Mouse (Mus musculus): Measurements from ENCODE around the gene Six2. TPM values are rescaled to one million over a fixed set of nuclear protein-coding genes. Genes with fewer than 3 reads are reported as not detected.
A peak's percentile ranks its signal among the peaks of the same experiment; 100 is the strongest.

Gene Six2
- polyA plus RNA-seq (2015; fragmentation: Nextera tagmentation; extraction: Ambion mirVana) = 0.08 and 0.49 TPM in 2 replicates

GRCm38 (mm10) chr17:85688236-85688910 is at the start of gene Six2:
Six2 (minus strand) TSS chr17:85688274.
- 1% methylated on average over 55 of the region's 55 CpGs for WGBS
- Histone ChIP-seq H3K27ac (replicated peaks) (no peak within 1 kb of the TSS), H3K36me3 (no peaks in the 10 kb centered on the region), H3K4me2 (replicated peaks) (peak within 1 kb of the TSS; percentile 67), H3K4me3 (peak within 1 kb of the TSS; percentile 40), H3K4me1 (peaks cover 24% of the 10 kb centered on the region), H3K9me3 (no peaks in the 10 kb centered on the region), H3K27me3 (peaks cover 89% of the 10 kb centered on the region), H3K9ac (replicated peaks) (no peak within 1 kb of the TSS)
- ATAC-seq (replicated peaks) = peak; percentile 87

- H3K4me1 ChIP-seq = no peaks in the 10 kb centered on the region
- no peak overlapping the region for H3K9ac ChIP-seq (replicated peaks)
- no peak for ATAC-seq (replicated peaks)
- H3K4me3 ChIP-seq = no peak overlapping the region
- WGBS = 61% methylated on average over 17 of the region's 19 CpGs
- no peak overlapping the region for H3K27ac ChIP-seq (replicated peaks)
- H3K4me2 ChIP-seq (replicated peaks) = no peak overlapping the region
- H3K36me3 ChIP-seq = no peaks in the 10 kb centered on the region
- H3K27me3 ChIP-seq = no peaks in the 10 kb centered on the region
- H3K9me3 ChIP-seq = no peaks in the 10 kb centered on the region
These were observed 49.2 kb upstream of the Six2 start for GRCm38 (mm10) chr17:85737090-85737780.

GRCm38 (mm10) chr17:85731329-85731728 is 43.3 kb upstream of the Six2 start:
- WGBS = 89% methylated on average over 5 of the region's 5 CpGs
- Histone ChIP-seq H3K9me3 (no peaks in the 10 kb centered on the region), H3K4me2 (replicated peaks) (no peak overlapping the region), H3K27ac (replicated peaks) (no peak overlapping the region), H3K27me3 (no peaks in the 10 kb centered on the region), H3K4me1 (peaks cover 9% of the 10 kb centered on the region), H3K36me3 (no peaks in the 10 kb centered on the region), H3K9ac (replicated peaks) (no peak overlapping the region), H3K4me3 (no peak overlapping the region)
- no peak for ATAC-seq (replicated peaks)

- 79% methylated on average over 12 of the region's 12 CpGs for WGBS
- Histone ChIP-seq H3K27ac (replicated peaks) (no peak overlapping the region), H3K27me3 (no peaks in the 10 kb centered on the region), H3K4me1 (peaks cover 9% of the 10 kb centered on the region), H3K4me2 (replicated peaks) (no peak overlapping the region), H3K36me3 (no peaks in the 10 kb centered on the region), H3K9ac (replicated peaks) (no peak overlapping the region), H3K4me3 (no peak overlapping the region), H3K9me3 (no peaks in the 10 kb centered on the region)
- no peak for ATAC-seq (replicated peaks)
These were observed 42.3 kb upstream of the Six2 start for GRCm38 (mm10) chr17:85730231-85731015.

GRCm38 (mm10) chr17:85728071-85728718 is 40.1 kb upstream of the Six2 start:
- Histone ChIP-seq H3K4me3 (no peak overlapping the region), H3K36me3 (no peaks in the 10 kb centered on the region), H3K27ac (replicated peaks) (no peak overlapping the region), H3K4me2 (replicated peaks) (no peak overlapping the region), H3K27me3 (no peaks in the 10 kb centered on the region), H3K9ac (replicated peaks) (no peak overlapping the region), H3K4me1 (peaks cover 9% of the 10 kb centered on the region), H3K9me3 (no peaks in the 10 kb centered on the region)
- 87% methylated on average over 5 of the region's 5 CpGs for WGBS
- no peak for ATAC-seq (replicated peaks)

GRCm38 (mm10) chr17:85725988-85726387 is 37.9 kb upstream of the Six2 start:
- Histone ChIP-seq H3K27ac (replicated peaks) (no peak overlapping the region), H3K4me1 (peaks cover 9% of the 10 kb centered on the region), H3K27me3 (no peaks in the 10 kb centered on the region), H3K4me3 (no peak overlapping the region), H3K36me3 (no peaks in the 10 kb centered on the region), H3K9me3 (no peaks in the 10 kb centered on the region), H3K9ac (replicated peaks) (no peak overlapping the region), H3K4me2 (replicated peaks) (no peak overlapping the region)
- 91% methylated on average over 9 of the region's 9 CpGs for WGBS
- ATAC-seq (replicated peaks) = no peak

- WGBS = 81% methylated on average over 5 of the region's 5 CpGs
- Histone ChIP-seq H3K4me3 (no peak overlapping the region), H3K4me2 (replicated peaks) (no peak overlapping the region), H3K27me3 (no peaks in the 10 kb centered on the region), H3K27ac (replicated peaks) (no peak overlapping the region), H3K9me3 (no peaks in the 10 kb centered on the region), H3K4me1 (peaks cover 4% of the 10 kb centered on the region), H3K36me3 (no peaks in the 10 kb centered on the region), H3K9ac (replicated peaks) (no peak overlapping the region)
- no peak for ATAC-seq (replicated peaks)
These were observed 35.1 kb upstream of the Six2 start for GRCm38 (mm10) chr17:85723166-85723565.

GRCm38 (mm10) chr17:85717266-85717665 is 29.2 kb upstream of the Six2 start:
- no peak overlapping the region for H3K4me3 ChIP-seq
- no peaks in the 10 kb centered on the region for H3K36me3 ChIP-seq
- no peaks in the 10 kb centered on the region for H3K4me1 ChIP-seq
- no peak for ATAC-seq (replicated peaks)
- no peak overlapping the region for H3K27ac ChIP-seq (replicated peaks)
- no peaks in the 10 kb centered on the region for H3K27me3 ChIP-seq
- H3K4me2 ChIP-seq (replicated peaks) = no peak overlapping the region
- H3K9me3 ChIP-seq = no peaks in the 10 kb centered on the region
- 63% methylated on average over 7 of the region's 7 CpGs for WGBS
- no peak overlapping the region for H3K9ac ChIP-seq (replicated peaks)

GRCm38 (mm10) chr17:85715784-85716183 is 27.7 kb upstream of the Six2 start:
- H3K36me3 ChIP-seq = no peaks in the 10 kb centered on the region
- no peaks in the 10 kb centered on the region for H3K27me3 ChIP-seq
- no peak overlapping the region for H3K27ac ChIP-seq (replicated peaks)
- no peak for ATAC-seq (replicated peaks)
- no peak overlapping the region for H3K4me3 ChIP-seq
- no peak overlapping the region for H3K4me2 ChIP-seq (replicated peaks)
- no peaks in the 10 kb centered on the region for H3K4me1 ChIP-seq
- whole genome bisulfite sequencing = 72% methylated on average over 11 of the region's 11 CpGs
- no peaks in the 10 kb centered on the region for H3K9me3 ChIP-seq
- no peak overlapping the region for H3K9ac ChIP-seq (replicated peaks)

- Histone ChIP-seq H3K9ac (replicated peaks) (no peak overlapping the region), H3K4me2 (replicated peaks) (no peak overlapping the region), H3K27ac (replicated peaks) (no peak overlapping the region), H3K9me3 (no peaks in the 10 kb centered on the region), H3K4me1 (no peaks in the 10 kb centered on the region), H3K4me3 (no peak overlapping the region), H3K36me3 (no peaks in the 10 kb centered on the region), H3K27me3 (no peaks in the 10 kb centered on the region)
- WGBS = 60% methylated on average over 5 of the region's 5 CpGs
- ATAC-seq (replicated peaks) = no peak
These were observed 26.3 kb upstream of the Six2 start for GRCm38 (mm10) chr17:85714370-85714769.

- 92% methylated on average over 10 of the region's 10 CpGs for WGBS
- no peaks in the 10 kb centered on the region for H3K36me3 ChIP-seq
- no peak overlapping the region for H3K27ac ChIP-seq (replicated peaks)
- H3K27me3 ChIP-seq = no peaks in the 10 kb centered on the region
- no peak overlapping the region for H3K9ac ChIP-seq (replicated peaks)
- no peak for ATAC-seq (replicated peaks)
- no peak overlapping the region for H3K4me3 ChIP-seq
- no peaks in the 10 kb centered on the region for H3K9me3 ChIP-seq
- H3K4me2 ChIP-seq (replicated peaks) = no peak overlapping the region
- no peaks in the 10 kb centered on the region for H3K4me1 ChIP-seq
These were observed 24.8 kb upstream of the Six2 start for GRCm38 (mm10) chr17:85712874-85713273.
